Mouse (Mus musculus): ENCODE data around the gene Bcas3. TPM values are rescaled to one million over a fixed set of nuclear protein-coding genes. Genes with fewer than 3 reads are reported as not detected.

Bcas3 gene
- total RNA-seq, 2 experiments from 2014 or later: 97.0 to 136 TPM

- ATAC-seq (replicated peaks; ENCODE audit: low FRiP score, poor library complexity, severe bottlenecking): no peak
Measured at GRCm38 (mm10) chr11:85524186-85524585, 171.2 kb downstream of the Bcas3 start.

- ATAC-seq (replicated peaks; ENCODE audit: low FRiP score, poor library complexity, severe bottlenecking): no peak
Measured at GRCm38 (mm10) chr11:85524841-85525500, 172.0 kb downstream of the Bcas3 start.

- no peak for ATAC-seq (replicated peaks; ENCODE audit: low FRiP score, poor library complexity, severe bottlenecking)
Measured at GRCm38 (mm10) chr11:85525501-85525885, 172.5 kb downstream of the Bcas3 start.

GRCm38 (mm10) chr11:85525979-85526775, 173.2 kb downstream of the Bcas3 start:
- no peak for ATAC-seq (replicated peaks; ENCODE audit: low FRiP score, poor library complexity, severe bottlenecking)

- no peak for ATAC-seq (replicated peaks; ENCODE audit: low FRiP score, poor library complexity, severe bottlenecking)
Measured at GRCm38 (mm10) chr11:85527261-85527660, 174.3 kb downstream of the Bcas3 start.

GRCm38 (mm10) chr11:85529531-85530285, 176.7 kb downstream of the Bcas3 start:
- no peak for ATAC-seq (replicated peaks; ENCODE audit: low FRiP score, poor library complexity, severe bottlenecking)

GRCm38 (mm10) chr11:85540989-85541388, 188.0 kb downstream of the Bcas3 start:
- no peak for ATAC-seq (replicated peaks; ENCODE audit: low FRiP score, poor library complexity, severe bottlenecking)

GRCm38 (mm10) chr11:85543311-85543710, 190.3 kb downstream of the Bcas3 start:
- no peak for ATAC-seq (replicated peaks; ENCODE audit: low FRiP score, poor library complexity, severe bottlenecking)

GRCm38 (mm10) chr11:85545602-85546001, 192.6 kb downstream of the Bcas3 start:
- no peak for ATAC-seq (replicated peaks; ENCODE audit: low FRiP score, poor library complexity, severe bottlenecking)

- no peak for ATAC-seq (replicated peaks; ENCODE audit: low FRiP score, poor library complexity, severe bottlenecking)
Measured at GRCm38 (mm10) chr11:85547966-85548365, 195.0 kb downstream of the Bcas3 start.

GRCm38 (mm10) chr11:85549651-85550050, 196.7 kb downstream of the Bcas3 start:
- ATAC-seq (replicated peaks; ENCODE audit: low FRiP score, poor library complexity, severe bottlenecking): no peak

GRCm38 (mm10) chr11:85555066-85555465, 202.1 kb downstream of the Bcas3 start:
- no peak for ATAC-seq (replicated peaks; ENCODE audit: low FRiP score, poor library complexity, severe bottlenecking)

- no peak for ATAC-seq (replicated peaks; ENCODE audit: low FRiP score, poor library complexity, severe bottlenecking)
Measured at GRCm38 (mm10) chr11:85555721-85556120, 202.8 kb downstream of the Bcas3 start.

- no peak for ATAC-seq (replicated peaks; ENCODE audit: low FRiP score, poor library complexity, severe bottlenecking)
Measured at GRCm38 (mm10) chr11:85565068-85565467, 212.1 kb downstream of the Bcas3 start.

GRCm38 (mm10) chr11:85571040-85571439, 218.1 kb downstream of the Bcas3 start:
- no peak for ATAC-seq (replicated peaks; ENCODE audit: low FRiP score, poor library complexity, severe bottlenecking)

- no peak for ATAC-seq (replicated peaks; ENCODE audit: low FRiP score, poor library complexity, severe bottlenecking)
Measured at GRCm38 (mm10) chr11:85571936-85572335, 219.0 kb downstream of the Bcas3 start.

- ATAC-seq (replicated peaks; ENCODE audit: low FRiP score, poor library complexity, severe bottlenecking): no peak
Measured at GRCm38 (mm10) chr11:85572590-85572989, 219.6 kb downstream of the Bcas3 start.

GRCm38 (mm10) chr11:85574496-85574895, 221.5 kb downstream of the Bcas3 start:
- ATAC-seq (replicated peaks; ENCODE audit: low FRiP score, poor library complexity, severe bottlenecking): no peak

GRCm38 (mm10) chr11:85577816-85578645, 225.1 kb downstream of the Bcas3 start:
- no peak for ATAC-seq (replicated peaks; ENCODE audit: low FRiP score, poor library complexity, severe bottlenecking)

- ATAC-seq (replicated peaks; ENCODE audit: low FRiP score, poor library complexity, severe bottlenecking): no peak
Measured at GRCm38 (mm10) chr11:85584086-85584485, 231.1 kb downstream of the Bcas3 start.
